Mouse (Mus musculus): ENCODE measurements around the gene Akap9.
"Not testable (repeated sequence)": the region's sequence is repeated elsewhere in the genome, so short reads cannot be mapped to it uniquely, and the experiment has no call there.

Akap9 gene

GRCm38 (mm10) chr5:4039351-4039750 is 111.5 kb downstream of the Akap9 start:
- DNase-seq (ENCODE audit: low spot score in 2 of 2), result no peak

GRCm38 (mm10) chr5:4040372-4040771 is 112.5 kb downstream of the Akap9 start:
- no peak for DNase-seq (ENCODE audit: low spot score in 2 of 2)

GRCm38 (mm10) chr5:4040922-4041321 is 113.1 kb downstream of the Akap9 start:
- no peak for DNase-seq (ENCODE audit: low spot score in 2 of 2)

- no peak for DNase-seq (ENCODE audit: low spot score in 2 of 2)
Observed at GRCm38 (mm10) chr5:4060313-4060712, 132.5 kb downstream of the Akap9 start.

GRCm38 (mm10) chr5:4066476-4067115 is 138.7 kb downstream of the Akap9 start:
- DNase-seq (ENCODE audit: low spot score in 2 of 2), result no peak

GRCm38 (mm10) chr5:4067203-4067602 is 139.3 kb downstream of the Akap9 start:
- DNase-seq (ENCODE audit: low spot score in 2 of 2), result no peak

GRCm38 (mm10) chr5:4079086-4079485 is 151.2 kb downstream of the Akap9 start:
- no peak for DNase-seq (ENCODE audit: low spot score in 2 of 2)

GRCm38 (mm10) chr5:4080861-4081260 is 153.0 kb downstream of the Akap9 start:
- DNase-seq (ENCODE audit: low spot score in 2 of 2), result no peak

DNA sequence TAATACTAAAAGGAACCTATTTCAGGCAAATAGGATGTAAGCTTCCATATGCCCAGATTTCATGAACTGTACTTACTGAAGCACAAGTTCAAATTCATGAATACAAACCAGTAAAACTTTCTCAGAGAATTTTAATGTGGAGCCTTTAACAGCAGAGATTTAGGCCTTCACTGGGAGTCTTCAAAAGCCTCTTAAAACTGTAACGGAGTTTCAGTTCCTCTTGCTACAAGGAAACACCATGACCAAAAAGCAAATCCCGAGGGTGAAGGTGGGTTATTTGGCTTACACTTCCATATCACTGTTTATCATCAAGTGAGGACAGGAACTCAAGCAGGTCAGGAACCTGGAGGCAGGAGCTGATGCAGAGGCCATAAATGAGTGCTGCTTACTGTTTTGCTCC is 153.7 kb downstream of the Akap9 start:
- DNase-seq (ENCODE audit: low spot score in 2 of 2), result no peak

- no peak for DNase-seq (ENCODE audit: low spot score in 2 of 2)
Observed at GRCm38 (mm10) chr5:4084948-4085347, 157.1 kb downstream of the Akap9 start.

DNA sequence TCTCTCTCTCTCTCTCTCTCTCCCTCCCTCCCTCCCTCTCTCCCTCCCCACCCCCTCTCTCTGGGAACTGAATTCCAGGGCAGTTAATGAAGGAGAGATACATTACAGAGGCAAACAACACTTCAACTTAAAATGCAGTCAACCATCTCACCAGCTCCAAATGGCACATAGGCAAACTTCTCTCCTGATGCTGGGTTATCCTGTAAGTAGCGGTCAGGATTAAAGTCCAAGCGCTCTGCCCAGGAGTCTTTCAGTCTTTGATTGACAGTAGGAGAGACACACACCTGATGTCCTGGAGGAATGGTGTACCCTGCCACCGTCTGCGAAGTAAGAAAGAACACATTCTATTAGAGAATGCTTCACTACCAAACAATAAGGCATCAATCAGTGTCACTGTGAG is 158.5 kb downstream of the Akap9 start:
- no peak for DNase-seq (ENCODE audit: low spot score in 2 of 2)

GRCm38 (mm10) chr5:4088190-4088589 is 160.3 kb downstream of the Akap9 start:
- no peak for DNase-seq (ENCODE audit: low spot score in 2 of 2)

DNA sequence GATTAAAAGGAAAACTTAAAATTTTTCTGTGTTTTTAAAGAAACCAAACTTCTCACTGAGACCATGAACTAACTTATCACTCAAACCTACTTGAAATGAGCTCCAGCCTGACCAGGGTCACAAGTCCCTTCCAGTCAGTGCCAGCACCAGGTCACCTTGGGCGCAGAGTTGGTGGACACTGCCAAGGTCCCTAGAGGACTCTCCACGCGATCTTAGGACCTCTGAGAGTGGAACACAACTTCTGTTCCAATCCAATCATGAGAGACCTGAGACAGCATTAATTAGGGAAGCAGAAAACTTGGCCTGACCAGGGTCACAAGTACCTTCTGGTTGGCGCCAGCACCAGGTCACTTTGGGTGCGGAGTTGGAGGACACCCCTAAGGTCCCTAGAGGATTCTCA is 166.6 kb downstream of the Akap9 start:
- no peak for DNase-seq (ENCODE audit: low spot score in 2 of 2)

DNA sequence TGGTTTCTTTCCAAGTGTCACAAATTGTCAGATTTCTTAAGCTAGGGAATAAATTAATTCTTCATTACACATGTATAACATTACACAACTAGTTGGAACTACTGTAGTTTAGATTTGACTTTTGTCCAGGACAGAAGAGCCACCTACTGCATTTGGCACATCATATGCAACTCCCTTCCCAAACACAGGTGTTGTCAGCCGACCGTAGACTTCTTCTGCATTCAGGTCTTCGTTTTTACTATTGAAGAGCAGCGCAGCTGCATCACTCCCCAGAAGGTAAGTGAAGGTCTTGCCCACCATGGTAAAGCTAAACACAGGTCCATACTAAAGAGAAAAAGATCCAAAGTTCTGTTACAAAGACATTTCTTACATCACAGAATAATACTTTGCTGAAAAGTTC is 173.2 kb downstream of the Akap9 start:
- no peak for DNase-seq (ENCODE audit: low spot score in 2 of 2)

- no peak for DNase-seq (ENCODE audit: low spot score in 2 of 2)
Observed at GRCm38 (mm10) chr5:4101770-4102169, 173.9 kb downstream of the Akap9 start.

DNA sequence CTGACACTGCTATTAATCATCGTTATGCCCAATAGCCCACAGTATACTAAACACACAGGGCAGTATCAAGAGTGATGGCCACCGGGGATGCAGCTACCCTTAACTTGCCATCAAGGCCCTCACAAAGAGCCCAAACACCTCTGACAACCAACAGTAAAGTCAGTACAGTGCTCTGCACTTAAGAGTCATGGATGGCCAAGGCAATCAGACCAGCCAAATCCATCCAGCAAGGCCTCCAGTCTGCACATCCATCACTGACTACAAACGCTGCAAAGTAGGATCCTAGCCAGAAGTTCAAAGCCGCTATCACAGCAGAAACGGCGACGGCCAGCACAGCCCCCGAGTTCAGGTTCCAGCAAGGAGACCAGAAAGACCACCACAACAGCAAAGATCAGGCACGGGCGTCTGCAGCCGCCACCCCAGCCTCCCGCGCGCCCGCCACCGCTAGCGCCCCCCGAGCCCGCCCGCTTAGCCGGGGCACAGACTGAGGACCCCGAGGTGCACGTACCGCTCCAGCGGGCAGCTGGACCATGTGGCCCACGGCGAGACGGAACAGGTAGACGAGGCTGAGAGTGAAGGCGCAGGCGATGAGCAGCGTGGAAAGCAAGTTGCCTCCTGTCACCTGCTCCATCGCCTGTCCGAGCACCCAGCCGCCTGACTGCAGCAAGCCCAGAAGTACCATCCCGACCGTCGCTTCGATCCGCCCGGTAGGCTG is 175.9 kb downstream of the Akap9 start:
- peak in 1 of 2 experiments; percentile 8 for DNase-seq (ENCODE audit: low spot score in 2 of 2)

DNA sequence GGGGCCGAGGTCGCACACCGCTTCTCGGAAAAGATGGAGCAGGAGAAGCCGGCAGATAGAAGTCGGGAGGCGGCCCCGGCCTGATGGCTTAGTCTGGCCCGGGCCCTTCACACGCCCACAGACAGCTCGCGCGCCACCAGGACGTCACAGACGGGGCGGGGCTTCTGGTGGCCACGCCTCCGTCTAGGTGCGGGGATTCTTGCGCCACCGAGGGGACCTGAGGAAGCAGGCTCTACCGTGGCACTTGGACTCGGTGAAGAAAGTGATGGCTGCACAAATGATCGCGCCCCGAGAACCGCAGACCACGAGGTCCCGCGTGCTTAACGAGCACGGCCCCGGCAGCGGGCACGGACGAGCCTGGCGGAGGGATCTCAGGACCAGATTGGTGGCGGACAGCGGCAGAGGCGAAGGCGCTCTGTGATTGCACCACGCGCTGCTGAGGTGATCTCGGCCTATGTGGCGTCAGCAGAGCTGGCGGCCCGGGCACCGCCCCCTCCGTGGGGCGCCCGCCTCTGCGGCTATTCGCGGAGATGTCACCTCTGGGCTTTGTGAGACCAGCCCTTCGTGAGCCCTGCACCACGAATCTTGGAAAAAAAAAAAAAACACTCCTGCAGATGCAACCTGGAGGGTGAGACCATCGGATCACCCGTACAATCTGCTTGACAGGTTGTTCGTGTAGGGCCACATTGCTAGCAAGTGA is 176.6 kb downstream of the Akap9 start, which contains the start of gene Cyp51:
Cyp51 (minus strand) TSS at position 406 of the 700 bp plus-strand sequence.
- DNase-seq (ENCODE audit: low spot score in 2 of 2), result peak; percentile 80

- DNase-seq (ENCODE audit: low spot score in 2 of 2), result no peak
Observed at GRCm38 (mm10) chr5:4105651-4106186, 177.9 kb downstream of the Akap9 start.

- not testable (repeated sequence) for DNase-seq (ENCODE audit: low spot score in 2 of 2)
Observed at GRCm38 (mm10) chr5:4107056-4107455, 179.2 kb downstream of the Akap9 start.

- no peak for DNase-seq (ENCODE audit: low spot score in 2 of 2)
Observed at GRCm38 (mm10) chr5:4112570-4113098, 184.8 kb downstream of the Akap9 start.
